Mouse (Mus musculus) retina, adult 2 months (tissue): ENCODE measurements around the gene Sp3.
"Not testable (repeated sequence)": the region's sequence is repeated elsewhere in the genome, so short reads cannot be mapped to it uniquely, and the experiment has no call there.

Experiments
- DNase-seq: peaks from one replicate; pipeline ENCODE4 v3.0.0-alpha.2; 2012; ENCODE audit warnings: low read depth, low spot score

The Sp3 gene

GRCm38 (mm10) chr2:72916170-72916569, 64.1 kb downstream of the Sp3 start:
- no peak for DNase-seq

GRCm38 (mm10) chr2:72915245-72915930, 64.9 kb downstream of the Sp3 start:
- DNase-seq, result no peak

- DNase-seq, result no peak
Observed at GRCm38 (mm10) chr2:72913458-72913760, 66.8 kb downstream of the Sp3 start.

GRCm38 (mm10) chr2:72912708-72913457, 67.4 kb downstream of the Sp3 start:
- DNase-seq, result no peak

- DNase-seq, result no peak
Observed at GRCm38 (mm10) chr2:72911527-72911926, 68.7 kb downstream of the Sp3 start.

GRCm38 (mm10) chr2:72909046-72909445, 71.2 kb downstream of the Sp3 start:
- no peak for DNase-seq

GRCm38 (mm10) chr2:72908191-72908910, 71.9 kb downstream of the Sp3 start:
- no peak for DNase-seq

- DNase-seq, result no peak
Observed at GRCm38 (mm10) chr2:72906745-72907144, 73.5 kb downstream of the Sp3 start.

GRCm38 (mm10) chr2:72902816-72903680, 77.2 kb downstream of the Sp3 start:
- DNase-seq, result not testable (repeated sequence)

- DNase-seq, result no peak
Observed at GRCm38 (mm10) chr2:72898782-72899305, 81.4 kb downstream of the Sp3 start.

GRCm38 (mm10) chr2:72898094-72898781, 82.0 kb downstream of the Sp3 start:
- no peak for DNase-seq

- no peak for DNase-seq
Observed at GRCm38 (mm10) chr2:72889806-72890205, 90.4 kb downstream of the Sp3 start.
